Mouse (Mus musculus): ENCODE results near the gene Plg.

- no peak for TF ChIP-seq CTCF (IDR thresholded peaks at IDR 0.05; ENCODE audit: control insufficient read depth, insufficient read depth, low read length)
- no peak for TF ChIP-seq POLR2A (IDR thresholded peaks at IDR 0.05; ENCODE audit: borderline replicate concordance, control insufficient read depth, low read depth, low read length)
Measured at GRCm38 (mm10) chr17:12412181-12412890, 33.9 kb downstream of the Plg start.

Data from bone marrow, adult 2 months (tissue).